Mouse (Mus musculus) kidney, embryonic 14.5 days (tissue): ENCODE data around the gene Cyp8b1. TPM values are rescaled to one million over a fixed set of nuclear protein-coding genes. Genes with fewer than 3 reads are reported as not detected.

Experiments used
- ATAC-seq: fragments of 200-750 bp; cut with Nextera tagmentation; 2 replicates; pipeline ENCODE4 v1.8.0; 2017; ENCODE audit warnings: moderate number of reproducible peaks, mild to moderate bottlenecking, moderate TSS enrichment, moderate library complexity; ENCODE audit not compliant: low FRiP score, low TSS enrichment
- H3K27ac ChIP-seq: fragments of 300-500 bp; sonication (generic); 2 replicates; pipeline ENCODE4 v1.5.1; 2014; ENCODE audit warnings: low read depth, mild to moderate bottlenecking, low read length, moderate library complexity, mixed read lengths
- H3K27me3 ChIP-seq: fragments of 300-500 bp; sonication (generic); 2 replicates; pipeline ENCODE4 v1.6.1; 2014; ENCODE audit warnings: mild to moderate bottlenecking, low read length; ENCODE audit not compliant: control insufficient read depth, insufficient read depth
- H3K36me3 ChIP-seq: fragments of 300-500 bp; sonication (generic); 2 replicates; pipeline ENCODE4 v1.6.1; 2014; ENCODE audit warnings: low read length, mixed read lengths; ENCODE audit not compliant: control insufficient read depth, insufficient read depth
- H3K4me1 ChIP-seq: fragments of 300-500 bp; sonication (generic); 2 replicates; pipeline ENCODE4 v1.6.1; 2014; ENCODE audit warnings: low read length, mixed read lengths; ENCODE audit not compliant: control insufficient read depth, insufficient read depth
- H3K4me2 ChIP-seq: fragments of 300-500 bp; sonication (generic); replicated peaks from 2 replicates; pipeline ENCODE4 v1.6.1; 2014; ENCODE audit warnings: low read depth, mild to moderate bottlenecking, low read length
- H3K4me3 ChIP-seq: fragments of 300-500 bp; sonication (generic); 2 replicates; pipeline ENCODE4 v1.5.1; 2014; ENCODE audit warnings: mild to moderate bottlenecking, low read length
- H3K9ac ChIP-seq: fragments of 300-500 bp; sonication (generic); 2 replicates; pipeline ENCODE4 v1.6.1; 2014; ENCODE audit warnings: low read depth, mild to moderate bottlenecking, low read length, moderate library complexity
- H3K9me3 ChIP-seq: fragments of 300-500 bp; sonication (generic); 2 replicates; pipeline ENCODE4 v1.6.1; 2016; ENCODE audit warnings: low read length; ENCODE audit not compliant: control insufficient read depth
- WGBS: fragments of 180-500 bp; shearing (Covaris S2); extraction: QIAGEN DNeasy Blood & Tissue Kit; methylation state at CpG from one replicate; pipeline ENCODE4 v1.1.7; 2014; 5-methylcytosine and 5-hydroxymethylcytosine counted together
- polyA plus RNA-seq: library from polyadenylated mRNA; unstranded; fragments of >200 nt; fragmentation: Nextera tagmentation; extraction: Ambion mirVana; gene quantifications from 2 replicates; pipeline ENCODE4 v1.2.1, GENCODE M21; 2014

Cyp8b1 gene
- polyA plus RNA-seq, 1 experiment from 2014 or later = not detected

GRCm38 (mm10) chr9:121924901-121925560 is 8.9 kb upstream of the Cyp8b1 start:
- no peak for ATAC-seq
- Histone ChIP-seq H3K9ac (no peak overlapping the region), H3K4me2 (no peak overlapping the region), H3K27me3 (no peaks in the 10 kb centered on the region), H3K27ac (no peak overlapping the region), H3K36me3 (no peaks in the 10 kb centered on the region), H3K4me3 (no peak overlapping the region), H3K9me3 (no peaks in the 10 kb centered on the region), H3K4me1 (no peaks in the 10 kb centered on the region)
- WGBS = 92% methylated on average over 9 of the region's 9 CpGs

DNA sequence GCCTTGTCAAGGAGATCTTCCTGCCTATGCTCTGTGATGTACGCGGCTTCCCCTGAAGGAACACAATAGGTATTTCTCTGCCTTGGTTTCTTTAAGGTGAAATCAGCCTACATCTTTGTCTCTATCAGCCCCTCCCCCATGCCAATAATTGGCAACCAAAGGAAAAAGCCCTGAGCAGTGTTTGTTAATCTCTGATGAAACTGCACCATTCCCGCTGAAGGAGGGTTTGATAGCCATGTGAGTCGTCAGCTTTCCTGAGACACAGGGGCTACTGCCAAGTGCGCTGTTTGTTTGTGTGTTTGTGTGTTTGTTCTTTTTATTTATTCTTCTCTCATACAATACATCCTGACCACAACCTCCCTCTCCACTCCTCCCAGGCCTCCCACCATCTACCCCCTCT is 7.8 kb upstream of the Cyp8b1 start:
- Histone ChIP-seq H3K4me1 (no peaks in the 10 kb centered on the region), H3K36me3 (no peaks in the 10 kb centered on the region), H3K4me2 (no peak overlapping the region), H3K9ac (no peak overlapping the region), H3K27me3 (no peaks in the 10 kb centered on the region), H3K4me3 (no peak overlapping the region), H3K9me3 (no peaks in the 10 kb centered on the region), H3K27ac (no peak overlapping the region)
- WGBS = 89% methylated on average over 5 of the region's 5 CpGs
- ATAC-seq = no peak

- Histone ChIP-seq H3K36me3 (no peaks in the 10 kb centered on the region), H3K27ac (no peak overlapping the region), H3K27me3 (no peaks in the 10 kb centered on the region), H3K4me2 (no peak overlapping the region), H3K4me3 (no peak overlapping the region), H3K4me1 (no peaks in the 10 kb centered on the region), H3K9me3 (no peaks in the 10 kb centered on the region), H3K9ac (no peak overlapping the region)
- no peak for ATAC-seq
- WGBS = 86% methylated on average over 8 of the region's 8 CpGs
Observed at GRCm38 (mm10) chr9:121923443-121923842, 7.3 kb upstream of the Cyp8b1 start.

GRCm38 (mm10) chr9:121919027-121919501 is 3.0 kb upstream of the Cyp8b1 start:
- Histone ChIP-seq H3K9ac (no peak overlapping the region), H3K27ac (no peak overlapping the region), H3K4me2 (no peak overlapping the region), H3K9me3 (no peaks in the 10 kb centered on the region), H3K4me1 (no peaks in the 10 kb centered on the region), H3K4me3 (no peak overlapping the region), H3K27me3 (no peaks in the 10 kb centered on the region), H3K36me3 (no peaks in the 10 kb centered on the region)
- ATAC-seq = no peak
- WGBS = 74% methylated on average over 10 of the region's 10 CpGs

DNA sequence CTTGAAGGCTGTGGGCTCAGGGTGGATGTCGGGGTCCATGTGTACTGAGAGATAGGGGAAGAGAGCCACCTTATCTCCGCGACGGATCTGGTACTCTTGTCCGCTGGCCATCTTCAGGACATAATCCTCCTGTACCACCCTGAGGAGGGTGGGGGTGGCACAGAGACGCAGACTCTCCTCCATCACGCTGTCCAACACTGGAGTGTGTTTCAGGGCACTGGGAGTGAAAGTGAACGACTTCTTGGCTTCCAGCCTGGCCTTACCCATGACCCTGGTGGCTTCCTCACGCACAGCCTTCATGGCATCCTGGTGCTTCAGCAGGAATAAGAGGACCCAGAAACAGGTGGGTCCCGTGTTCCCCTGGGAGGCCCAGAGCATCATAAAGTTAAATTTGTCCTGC is 1.0 kb downstream of the Cyp8b1 start:
- Histone ChIP-seq H3K27ac (no peak overlapping the region), H3K9ac (no peak overlapping the region), H3K4me2 (no peak overlapping the region), H3K27me3 (no peaks in the 10 kb centered on the region), H3K4me3 (no peak overlapping the region), H3K9me3 (no peaks in the 10 kb centered on the region), H3K36me3 (no peaks in the 10 kb centered on the region), H3K4me1 (no peaks in the 10 kb centered on the region)
- WGBS = 86% methylated on average over 10 of the region's 10 CpGs
- no peak for ATAC-seq

GRCm38 (mm10) chr9:121914226-121914757 is 1.8 kb downstream of the Cyp8b1 start:
- 80% methylated on average over 8 of the region's 8 CpGs for WGBS
- Histone ChIP-seq H3K9me3 (no peaks in the 10 kb centered on the region), H3K4me1 (no peaks in the 10 kb centered on the region), H3K27me3 (no peaks in the 10 kb centered on the region), H3K9ac (no peak overlapping the region), H3K4me2 (no peak overlapping the region), H3K27ac (no peak overlapping the region), H3K4me3 (no peak overlapping the region), H3K36me3 (no peaks in the 10 kb centered on the region)
- no peak for ATAC-seq

DNA sequence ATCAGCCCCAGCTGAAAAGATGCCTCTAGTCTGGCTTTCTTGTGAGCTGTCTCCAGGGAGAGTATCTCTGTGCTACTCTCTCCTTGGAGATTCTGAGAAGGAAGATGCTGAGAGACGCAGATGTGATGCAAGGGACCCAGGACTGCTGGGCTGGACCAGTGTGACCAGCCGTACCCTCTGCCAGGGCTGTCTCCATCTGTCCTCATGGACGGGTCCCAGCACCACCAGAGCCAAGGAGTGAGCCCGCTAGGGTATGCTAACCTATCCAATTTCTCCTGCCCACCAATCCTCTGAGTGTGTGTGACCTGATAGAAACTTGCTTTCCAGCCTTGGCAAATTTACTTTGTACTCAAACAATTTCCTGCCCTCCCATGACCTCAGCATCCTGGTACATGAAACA is 3.3 kb downstream of the Cyp8b1 start:
- WGBS = 79% methylated on average over 4 of the region's 4 CpGs
- H3K9me3 ChIP-seq = no peaks in the 10 kb centered on the region
- H3K36me3 ChIP-seq = no peaks in the 10 kb centered on the region
- H3K4me2 ChIP-seq = no peak overlapping the region
- H3K9ac ChIP-seq = no peak overlapping the region
- H3K27ac ChIP-seq = no peak overlapping the region
- ATAC-seq = no peak
- H3K4me1 ChIP-seq = no peaks in the 10 kb centered on the region
- no peaks in the 10 kb centered on the region for H3K27me3 ChIP-seq
- no peak overlapping the region for H3K4me3 ChIP-seq

GRCm38 (mm10) chr9:121911196-121911595 is 4.9 kb downstream of the Cyp8b1 start:
- H3K27ac ChIP-seq = no peak overlapping the region
- no peaks in the 10 kb centered on the region for H3K27me3 ChIP-seq
- H3K4me2 ChIP-seq = no peak overlapping the region
- H3K36me3 ChIP-seq = no peaks in the 10 kb centered on the region
- H3K4me3 ChIP-seq = no peak overlapping the region
- no peak for ATAC-seq
- no peak overlapping the region for H3K9ac ChIP-seq
- WGBS = 91% methylated on average over 7 of the region's 7 CpGs
- no peaks in the 10 kb centered on the region for H3K9me3 ChIP-seq
- H3K4me1 ChIP-seq = no peaks in the 10 kb centered on the region

DNA sequence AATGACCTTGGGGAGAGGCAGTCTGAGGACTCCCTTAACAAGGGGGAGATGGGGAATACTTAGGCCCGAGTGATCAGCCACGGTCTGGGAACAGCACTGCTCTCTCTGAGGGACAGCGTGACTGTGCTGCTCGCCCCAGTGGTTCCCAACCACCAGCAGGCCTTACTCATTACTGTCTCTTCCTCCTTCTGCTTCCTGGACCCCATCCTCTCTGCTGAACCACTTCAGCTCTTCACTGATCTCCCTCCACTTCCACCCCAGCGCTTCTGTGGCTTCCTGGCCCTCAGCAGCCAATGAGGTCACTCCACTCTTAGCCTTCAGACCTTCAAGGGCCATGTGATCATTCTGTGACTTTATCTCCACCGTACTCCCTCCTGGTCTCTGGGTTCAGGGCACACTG is 6.5 kb downstream of the Cyp8b1 start:
- Histone ChIP-seq H3K9ac (no peak overlapping the region), H3K4me3 (no peak overlapping the region), H3K4me2 (no peak overlapping the region), H3K4me1 (no peaks in the 10 kb centered on the region), H3K36me3 (no peaks in the 10 kb centered on the region), H3K27me3 (no peaks in the 10 kb centered on the region), H3K27ac (no peak overlapping the region), H3K9me3 (no peaks in the 10 kb centered on the region)
- 67% methylated on average over 6 of the region's 6 CpGs for WGBS
- no peak for ATAC-seq
